Mouse (Mus musculus): ENCODE data around the gene Cacna1b.
A peak's percentile ranks its signal among the peaks of the same experiment; 100 is the strongest.

The Cacna1b gene

GRCm38 (mm10) chr2:24763115-24763557, at the start of gene Cacna1b:
Cacna1b (minus strand) TSS chr2:24763152.
- DNase-seq (ENCODE audit: low read depth, low spot score): peak; percentile 94

- DNase-seq (ENCODE audit: low read depth, low spot score): no peak
Measured at GRCm38 (mm10) chr2:24809746-24810145, 46.8 kb upstream of the Cacna1b start.

GRCm38 (mm10) chr2:24807691-24808090, 44.7 kb upstream of the Cacna1b start:
- DNase-seq (ENCODE audit: low read depth, low spot score): no peak

- DNase-seq (ENCODE audit: low read depth, low spot score): peak; percentile 79
Measured at GRCm38 (mm10) chr2:24807036-24807435, 44.1 kb upstream of the Cacna1b start.

- peak; percentile 65 for DNase-seq (ENCODE audit: low read depth, low spot score)
Measured at GRCm38 (mm10) chr2:24806143-24806542, 43.2 kb upstream of the Cacna1b start.

- no peak for DNase-seq (ENCODE audit: low read depth, low spot score)
Measured at GRCm38 (mm10) chr2:24805621-24806020, 42.7 kb upstream of the Cacna1b start.

- no peak for DNase-seq (ENCODE audit: low read depth, low spot score)
Measured at GRCm38 (mm10) chr2:24796833-24797457, 34.0 kb upstream of the Cacna1b start.

GRCm38 (mm10) chr2:24787250-24787649, 24.3 kb upstream of the Cacna1b start:
- no peak for DNase-seq (ENCODE audit: low read depth, low spot score)

- DNase-seq (ENCODE audit: low read depth, low spot score): no peak
Measured at GRCm38 (mm10) chr2:24781253-24781652, 18.3 kb upstream of the Cacna1b start.

GRCm38 (mm10) chr2:24776831-24777230, 13.9 kb upstream of the Cacna1b start:
- DNase-seq (ENCODE audit: low read depth, low spot score): no peak

GRCm38 (mm10) chr2:24775951-24776587, 13.1 kb upstream of the Cacna1b start:
- peak; percentile 22 for DNase-seq (ENCODE audit: low read depth, low spot score)

GRCm38 (mm10) chr2:24774832-24775231, 11.9 kb upstream of the Cacna1b start:
- DNase-seq (ENCODE audit: low read depth, low spot score): peak; percentile 62

- no peak for DNase-seq (ENCODE audit: low read depth, low spot score)
Measured at GRCm38 (mm10) chr2:24770861-24771260, 7.9 kb upstream of the Cacna1b start.

GRCm38 (mm10) chr2:24762446-24762960, 449 bp downstream of the Cacna1b start:
- peak; percentile 71 for DNase-seq (ENCODE audit: low read depth, low spot score)

GRCm38 (mm10) chr2:24761923-24762445, 968 bp downstream of the Cacna1b start:
- DNase-seq (ENCODE audit: low read depth, low spot score): peak; percentile 88

GRCm38 (mm10) chr2:24755276-24755675, 7.7 kb downstream of the Cacna1b start:
- peak; percentile 73 for DNase-seq (ENCODE audit: low read depth, low spot score)

- DNase-seq (ENCODE audit: low read depth, low spot score): no peak
Measured at GRCm38 (mm10) chr2:24752599-24752998, 10.4 kb downstream of the Cacna1b start.

GRCm38 (mm10) chr2:24750051-24750450, 12.9 kb downstream of the Cacna1b start:
- no peak for DNase-seq (ENCODE audit: low read depth, low spot score)

GRCm38 (mm10) chr2:24747878-24748277, 15.1 kb downstream of the Cacna1b start:
- DNase-seq (ENCODE audit: low read depth, low spot score): no peak

- peak; percentile 80 for DNase-seq (ENCODE audit: low read depth, low spot score)
Measured at GRCm38 (mm10) chr2:24739701-24740100, 23.3 kb downstream of the Cacna1b start.

- DNase-seq (ENCODE audit: low read depth, low spot score): no peak
Measured at GRCm38 (mm10) chr2:24733157-24733556, 29.8 kb downstream of the Cacna1b start.

GRCm38 (mm10) chr2:24725865-24726264, 37.1 kb downstream of the Cacna1b start:
- peak; percentile 56 for DNase-seq (ENCODE audit: low read depth, low spot score)
